Comparison of ENCODE assay signal across 14 mouse cellular contexts in the genomic region with DNA sequence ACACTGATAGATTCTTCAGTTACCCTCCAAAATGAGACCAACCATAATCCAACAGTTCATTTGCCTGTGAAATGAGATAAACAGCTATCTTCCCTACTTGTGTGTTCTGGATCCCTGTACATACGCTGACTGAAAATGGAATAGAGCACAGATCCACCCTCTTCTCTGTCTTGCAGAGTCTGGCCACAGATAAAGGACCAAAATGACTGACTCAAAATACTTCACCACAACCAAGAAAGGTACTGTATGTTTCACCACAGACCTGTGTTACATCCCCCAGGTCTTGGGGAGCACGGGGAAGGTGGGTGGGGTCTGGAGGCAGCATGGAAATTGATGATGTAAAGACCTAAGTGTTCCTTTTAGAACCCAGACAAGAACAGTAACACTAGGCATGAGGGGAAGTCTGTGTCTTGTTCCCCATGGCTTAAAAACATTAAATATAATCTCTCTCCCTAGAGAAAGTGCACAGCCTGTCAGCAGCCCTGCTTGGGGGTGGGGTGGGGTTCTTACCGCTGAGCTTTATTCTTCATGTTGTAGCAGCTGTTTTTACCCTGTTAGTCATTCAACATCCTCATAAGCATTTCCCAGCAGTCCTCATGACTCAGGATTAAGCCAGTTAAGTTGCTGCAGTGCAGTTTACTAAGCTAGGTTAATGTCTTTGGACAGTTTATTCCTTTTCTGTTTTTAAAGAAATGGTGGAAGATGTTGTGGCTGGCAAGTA. TPM values are rescaled to one million over a fixed set of nuclear protein-coding genes. Genes with fewer than 3 reads are reported as not detected.
DNase-seq lines count a peak whose midpoint lies in the region; ATAC-seq lines count a peak whose summit lies in the region.
"Had no signal": no experiment of that assay in that cellular context is flagged by ENCODE, and none has a peak within 500 bp of the region (broad histone marks: within the 10 kb centered on the region; RNA-seq: fewer than 3 reads in every experiment).

No protein-coding gene starts in this region.

- ATAC-seq in erythroblast, adult 5-6 weeks (replicated peaks; ENCODE audit: low FRiP score, poor library complexity, severe bottlenecking), result peak; percentile 80
- peak; percentile 83 for ATAC-seq in megakaryocyte progenitor cell, adult 5-6 weeks (replicated peaks; ENCODE audit: poor library complexity)
- ATAC-seq: forebrain, postnatal 0 days had no signal

- peak; percentile 26 to 38 for DNase-seq in left cerebral cortex, adult 18-20 months (ENCODE audit: low spot score in 2 of 2)
- no peak for DNase-seq in left cerebral cortex, adult 8-10 months (ENCODE audit: low spot score in 2 of 2)
- peak; percentile 54 for DNase-seq in Muller cell, postnatal 12 days (ENCODE audit: inconsistent ontology term)
- DNase-seq in adrenal gland, postnatal 14 days, result no peak
- no peak for DNase-seq in kidney, postnatal 14 days
- no peak for DNase-seq in left cerebral cortex, postnatal 36 days (ENCODE audit: low spot score in 2 of 2)
- DNase-seq: adrenal gland, postnatal 36 days; forebrain, postnatal 0 days; heart, postnatal 14 days; left cerebral cortex, postnatal 4 days; right cerebral cortex, postnatal 25 days; thymus, postnatal 14 days had no signal

- intact Hi-C loops in left cerebral cortex, postnatal 36 days (cut with DNase I), result no loop called here

RNA-seq across cellular contexts. Expression of a gene that starts 22.9 kb away (rescaled TPM):
- 100 to 1,000 TPM; 159 to 172 TPM for total RNA-seq in left cerebral cortex, adult 18-20 months (2021)
- 100 to 1,000 TPM; 152 to 184 (median 173) TPM for total RNA-seq in left cerebral cortex, adult 8-10 months (2022)
- 20.4 and 23.0 TPM in 2 replicates for total RNA-seq in erythroblast, adult 5-6 weeks (2015; ENCODE audit: low replicate concordance)
- total RNA-seq in erythroblast, adult 5-6 weeks (2017; ENCODE audit: low replicate concordance), result 53.6 and 106 TPM in 2 replicates
- 29.3 and 36.5 TPM in 2 replicates for total RNA-seq in megakaryocyte progenitor cell, adult 5-6 weeks (2015)
- 39.2 and 41.6 TPM in 2 replicates for total RNA-seq in megakaryocyte progenitor cell, adult 5-6 weeks (2017)
- total RNA-seq in adrenal gland, postnatal 14 days (2021), result 59.5 and 77.4 TPM in 2 replicates
- 100 to 1,000 TPM; 145 to 153 TPM for total RNA-seq in left cerebral cortex, postnatal 36 days (2021)

RNA-seq across cellular contexts. Expression of a gene that starts 48.4 kb away (rescaled TPM):
- 10 to 100 TPM; 78.2 to 86.3 TPM for total RNA-seq in left cerebral cortex, adult 18-20 months (2021)
- total RNA-seq in left cerebral cortex, adult 8-10 months (2022), result 10 to 100 TPM; 49.0 to 60.5 (median 53.2) TPM
- total RNA-seq in erythroblast, adult 5-6 weeks (2015; ENCODE audit: low replicate concordance), result not detected in 2 replicates
- total RNA-seq in erythroblast, adult 5-6 weeks (2017; ENCODE audit: low replicate concordance), result not detected in 2 replicates
- not detected in 2 replicates for total RNA-seq in megakaryocyte progenitor cell, adult 5-6 weeks (2015)
- not detected in 2 replicates for total RNA-seq in megakaryocyte progenitor cell, adult 5-6 weeks (2017)
- 0.30 and 0.34 TPM in 2 replicates for total RNA-seq in adrenal gland, postnatal 14 days (2021)
- 10 to 100 TPM; 72.2 to 77.6 TPM for total RNA-seq in left cerebral cortex, postnatal 36 days (2021)

RNA-seq across cellular contexts. Expression of a gene that starts 55.6 kb away (rescaled TPM):
- 10 to 100 TPM; 83.7 to 92.5 TPM for total RNA-seq in left cerebral cortex, adult 18-20 months (2021)
- total RNA-seq in left cerebral cortex, adult 8-10 months (2022), result 10 to 100 TPM; 71.8 to 78.4 (median 75.3) TPM
- 0.58 TPM in 1 of 2 replicates, not detected in the other for total RNA-seq in erythroblast, adult 5-6 weeks (2015; ENCODE audit: low replicate concordance)
- total RNA-seq in erythroblast, adult 5-6 weeks (2017; ENCODE audit: low replicate concordance), result 0.34 and 0.56 TPM in 2 replicates
- total RNA-seq in megakaryocyte progenitor cell, adult 5-6 weeks (2015), result 0.22 and 0.46 TPM in 2 replicates
- total RNA-seq in megakaryocyte progenitor cell, adult 5-6 weeks (2017), result 0.58 TPM in 1 of 2 replicates, not detected in the other
- total RNA-seq in adrenal gland, postnatal 14 days (2021), result 34.5 and 35.0 TPM in 2 replicates
- 10 to 100 TPM; 82.7 to 98.5 TPM for total RNA-seq in left cerebral cortex, postnatal 36 days (2021)

Comparison
In these comparisons a context has a peak if more than half of its experiments do, and no peak if none do; other contexts are left out.
1. DNase-seq: peak in left cerebral cortex, adult 18-20 months (2 of 2) and Muller cell, postnatal 12 days (single experiment); none in left cerebral cortex, adult 8-10 months (0 of 2), adrenal gland, postnatal 14 days (single experiment), kidney, postnatal 14 days (single experiment) and left cerebral cortex, postnatal 36 days (0 of 2).
2. RNA of a gene that starts 48.4 kb away (total RNA-seq): 78.2 to 86.3 TPM in left cerebral cortex, adult 18-20 months, 72.2 to 77.6 TPM in left cerebral cortex, postnatal 36 days and 49.0 to 60.5 TPM in left cerebral cortex, adult 8-10 months; 0.30 to 0.34 TPM in adrenal gland, postnatal 14 days, not detected in erythroblast, adult 5-6 weeks and not detected in megakaryocyte progenitor cell, adult 5-6 weeks; every median in the first group is over 10 times any median in the second.
3. RNA of a gene that starts 55.6 kb away (total RNA-seq): 82.7 to 98.5 TPM in left cerebral cortex, postnatal 36 days, 83.7 to 92.5 TPM in left cerebral cortex, adult 18-20 months, 71.8 to 78.4 TPM in left cerebral cortex, adult 8-10 months and 34.5 to 35.0 TPM in adrenal gland, postnatal 14 days; 0.22 to 0.58 TPM in megakaryocyte progenitor cell, adult 5-6 weeks and 0.34 to 0.58 TPM in erythroblast, adult 5-6 weeks; every median in the first group is over 10 times any median in the second.